Mouse (Mus musculus) heart, embryonic 11.5 days (tissue): ENCODE measurements around the gene Tnfaip8l1. TPM values are rescaled to one million over a fixed set of nuclear protein-coding genes. Genes with fewer than 3 reads are reported as not detected.

Experiments used
- ATAC-seq: fragments of 200-750 bp; cut with Nextera tagmentation; replicated peaks from 2 replicates; pipeline ENCODE4 v1.8.0; 2017; ENCODE audit warnings: moderate library complexity; ENCODE audit not compliant: insufficient number of reproducible peaks, low FRiP score, low TSS enrichment
- H3K27ac ChIP-seq: fragments of 300-500 bp; sonication (generic); 2 replicates; pipeline ENCODE4 v1.5.1; 2014; ENCODE audit warnings: mild to moderate bottlenecking, low read depth, low read length
- H3K27me3 ChIP-seq: fragments of 300-500 bp; sonication (generic); 2 replicates; pipeline ENCODE4 v1.6.1; 2014; ENCODE audit warnings: mild to moderate bottlenecking, low read length, mixed read lengths; ENCODE audit not compliant: control insufficient read depth, insufficient read depth
- H3K36me3 ChIP-seq: fragments of 300-500 bp; sonication (generic); 2 replicates; pipeline ENCODE4 v1.6.1; 2014; ENCODE audit warnings: mild to moderate bottlenecking, low read length, moderate library complexity, mixed read lengths; ENCODE audit not compliant: control insufficient read depth, insufficient read depth
- H3K4me1 ChIP-seq: fragments of 300-500 bp; sonication (generic); 2 replicates; pipeline ENCODE4 v1.6.1; 2014; ENCODE audit warnings: low read length; ENCODE audit not compliant: control insufficient read depth, insufficient read depth
- H3K4me2 ChIP-seq: fragments of 300-500 bp; sonication (generic); 2 replicates; pipeline ENCODE4 v1.6.1; 2014; ENCODE audit warnings: mild to moderate bottlenecking, moderate library complexity
- H3K4me3 ChIP-seq: fragments of 300-500 bp; sonication (generic); 2 replicates; pipeline ENCODE4 v1.5.1; 2014; ENCODE audit warnings: low read depth, low read length
- H3K9ac ChIP-seq: fragments of 300-500 bp; sonication (generic); 2 replicates; pipeline ENCODE4 v1.6.1; 2014; ENCODE audit warnings: mild to moderate bottlenecking, low read depth, low read length, moderate library complexity
- H3K9me3 ChIP-seq: fragments of 300-500 bp; sonication (generic); replicated peaks from 2 replicates; pipeline ENCODE4 v1.6.1; 2016; ENCODE audit warnings: low read length; ENCODE audit not compliant: control insufficient read depth
- WGBS: fragments of 180-500 bp; shearing (Covaris S2); extraction: QIAGEN DNeasy Blood & Tissue Kit; methylation state at CpG from one replicate; pipeline ENCODE4 v1.1.7; 2014; ENCODE audit not compliant: insufficient replicate concordance; 5-methylcytosine and 5-hydroxymethylcytosine counted together
- polyA plus RNA-seq: library from polyadenylated mRNA; unstranded; fragments of >200 nt; fragmentation: Nextera tagmentation; extraction: Ambion mirVana; gene quantifications from 2 replicates; pipeline ENCODE4 v1.2.1, GENCODE M21; 2014

The Tnfaip8l1 gene
- polyA plus RNA-seq, result 4.7 and 6.0 TPM in 2 replicates

DNA sequence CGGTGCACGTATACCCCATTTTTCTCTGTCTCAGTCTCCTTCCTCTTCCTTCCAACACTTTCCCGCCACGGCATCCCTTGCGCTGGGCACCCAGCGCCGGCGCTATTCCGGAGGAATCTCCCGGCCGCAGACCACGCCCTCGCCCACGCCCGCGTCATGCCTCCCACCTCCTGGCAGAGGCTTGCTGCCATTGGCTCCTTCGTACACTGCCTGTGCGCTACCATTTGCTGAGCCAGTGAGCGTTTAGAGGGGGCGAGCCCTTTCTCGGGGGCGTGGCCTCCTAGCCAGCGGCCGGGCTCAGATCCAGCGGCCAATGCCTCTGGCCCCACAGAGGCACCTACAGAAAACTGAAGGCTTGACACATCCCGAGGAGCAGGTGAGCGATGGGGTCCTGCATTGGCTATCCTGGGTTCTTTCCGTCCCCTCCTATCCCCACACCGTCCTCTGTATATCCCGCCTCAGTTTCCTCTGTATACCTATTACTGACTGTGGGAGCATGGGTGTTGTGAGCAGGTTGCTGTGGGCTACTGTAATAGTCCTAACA lies at the start of gene Tnfaip8l1:
TSS of gene Tnfaip8l1 (plus strand) at position 247 of the 544 bp plus-strand sequence.
- H3K27me3 ChIP-seq, result peaks cover 20% of the 10 kb centered on the region
- H3K4me2 ChIP-seq, result peak within 1 kb of the TSS; percentile 90
- H3K27ac ChIP-seq, result no peak within 1 kb of the TSS
- H3K4me1 ChIP-seq, result peaks cover 8% of the 10 kb centered on the region
- ATAC-seq, result peak; percentile 95
- WGBS, result under 1% methylated on average over 30 of the region's 30 CpGs
- no peaks in the 10 kb centered on the region for H3K36me3 ChIP-seq
- peak within 1 kb of the TSS; percentile 44 for H3K4me3 ChIP-seq
- H3K9ac ChIP-seq, result peak within 1 kb of the TSS; percentile 66
- H3K9me3 ChIP-seq, result no peaks in the 10 kb centered on the region

DNA sequence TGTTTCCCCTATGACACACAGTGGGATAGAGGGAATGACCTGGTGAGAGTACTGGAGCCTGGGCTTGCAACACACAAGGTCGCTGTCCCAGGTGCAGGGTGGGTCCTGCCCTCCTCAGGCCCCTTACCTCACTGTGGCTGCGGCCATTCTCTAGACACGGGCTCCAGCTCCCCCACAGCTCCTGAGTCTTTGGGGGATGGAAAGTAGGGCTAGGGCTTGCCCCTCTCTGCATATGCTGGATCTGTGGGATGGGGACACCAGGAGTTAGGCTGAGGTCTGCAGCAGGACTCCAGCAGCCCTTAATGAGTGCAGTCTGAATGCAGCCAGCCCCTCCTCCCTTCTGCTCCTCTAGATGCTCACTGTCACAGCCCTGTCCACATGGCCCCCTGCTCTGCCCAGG lies 49.5 kb upstream of the Tnfaip8l1 start:
- no peaks in the 10 kb centered on the region; the same call in none of the 2 replicates for H3K36me3 ChIP-seq
- no peak overlapping the region for H3K4me2 ChIP-seq
- H3K9ac ChIP-seq, result no peak overlapping the region
- ATAC-seq, result no peak
- H3K9me3 ChIP-seq, result no peaks in the 10 kb centered on the region
- peaks cover 9% of the 10 kb centered on the region for H3K4me1 ChIP-seq
- no peak overlapping the region for H3K4me3 ChIP-seq
- H3K27ac ChIP-seq, result no peak overlapping the region
- peaks cover 18% of the 10 kb centered on the region for H3K27me3 ChIP-seq
- 65% methylated on average over 3 of the region's 3 CpGs for WGBS

DNA sequence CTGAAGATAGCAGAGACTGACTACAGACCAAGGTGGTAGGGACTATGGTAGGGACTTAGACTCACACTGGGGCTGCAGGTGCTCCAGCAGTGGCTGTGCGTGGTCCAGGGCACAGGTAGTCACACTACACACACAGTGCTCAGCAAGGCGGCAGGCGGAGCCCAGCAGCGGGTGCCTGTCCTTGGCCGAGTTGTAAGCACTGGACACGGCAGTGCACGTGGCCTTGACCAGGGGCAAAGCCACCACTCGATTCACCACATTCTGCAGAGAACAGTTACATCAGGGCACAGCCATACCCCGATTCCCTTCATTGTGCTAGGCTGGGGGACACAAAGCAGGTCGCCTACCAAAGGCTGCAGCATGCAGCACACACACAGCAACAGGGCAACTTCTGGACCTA lies 46.1 kb upstream of the Tnfaip8l1 start:
- H3K4me3 ChIP-seq, result no peak overlapping the region
- ATAC-seq, result no peak
- no peaks in the 10 kb centered on the region for H3K9me3 ChIP-seq
- no peak overlapping the region for H3K4me2 ChIP-seq
- H3K9ac ChIP-seq, result no peak overlapping the region
- 73% methylated on average over 10 of the region's 10 CpGs for WGBS
- H3K36me3 ChIP-seq, result no peaks in the 10 kb centered on the region
- H3K4me1 ChIP-seq, result peaks cover 20% of the 10 kb centered on the region
- H3K27me3 ChIP-seq, result peaks cover 49% of the 10 kb centered on the region
- no peak overlapping the region for H3K27ac ChIP-seq

DNA sequence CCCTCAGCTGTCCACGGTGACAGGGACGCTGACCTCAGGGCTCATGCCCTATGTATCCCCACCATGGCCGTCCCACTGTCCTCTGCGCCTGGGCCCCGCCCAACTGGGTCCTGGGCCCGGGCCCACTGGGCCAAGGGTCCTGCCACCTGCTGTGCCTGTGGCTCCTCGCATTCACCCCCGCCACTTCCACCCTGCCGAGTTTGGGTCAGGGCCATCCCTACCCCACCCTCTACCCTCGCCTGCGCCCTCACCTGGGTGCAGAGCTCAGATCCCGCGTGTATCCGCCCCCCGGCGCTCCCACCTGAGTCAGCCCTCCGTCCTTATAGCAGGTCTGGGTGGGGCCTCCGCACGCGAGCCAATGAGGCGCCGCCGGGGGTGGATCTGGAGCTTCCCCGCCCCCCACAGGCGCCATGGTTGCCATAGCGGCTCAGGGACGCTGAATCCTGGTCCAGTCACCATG lies 45.0 kb upstream of the Tnfaip8l1 start, which contains the start of gene Plin5:
TSS of gene Plin5 (minus strand) at position 346 of the 460 bp plus-strand sequence.
- no peaks in the 10 kb centered on the region for H3K36me3 ChIP-seq
- peaks cover 60% of the 10 kb centered on the region for H3K27me3 ChIP-seq
- H3K4me1 ChIP-seq, result peaks cover 20% of the 10 kb centered on the region
- H3K4me2 ChIP-seq, result peak within 1 kb of the TSS; percentile 66
- H3K27ac ChIP-seq, result no peak within 1 kb of the TSS
- peak within 1 kb of the TSS; percentile 32 for H3K4me3 ChIP-seq
- 0 out of 2 replicates have a peak within 1 kb of the TSS, but pooled peaks have one; percentile 34 for H3K9ac ChIP-seq
- H3K9me3 ChIP-seq, result peaks cover 5% of the 10 kb centered on the region; the same call in 1 of the 2 replicates
- peak; percentile 36; the same call in 1 of the 2 replicates for ATAC-seq
- WGBS, result 2% methylated on average over 27 of the region's 27 CpGs

DNA sequence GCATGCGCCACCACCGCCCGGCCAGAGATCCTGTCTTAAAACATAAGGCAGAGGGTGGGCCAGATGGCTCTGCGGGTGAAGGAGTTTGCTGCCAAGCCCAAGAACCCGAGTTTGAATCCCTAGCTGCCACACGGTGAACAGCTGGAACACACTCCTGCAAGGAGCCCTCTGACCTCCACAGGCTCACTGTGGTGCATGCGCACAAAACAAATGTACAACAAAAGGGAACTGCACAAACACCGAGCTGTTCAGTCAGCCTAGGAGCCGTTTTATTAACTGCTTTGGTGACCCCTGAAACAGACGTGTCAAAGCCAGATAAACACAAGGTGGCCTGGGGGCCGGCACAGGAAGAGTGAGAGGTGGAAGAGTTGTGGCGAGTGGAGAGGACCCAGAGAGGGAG lies 42.8 kb upstream of the Tnfaip8l1 start:
- Histone ChIP-seq H3K36me3 (no peaks in the 10 kb centered on the region), H3K9me3 (peaks cover 11% of the 10 kb centered on the region; the same call in 1 of the 2 replicates), H3K4me3 (peak overlapping the region; percentile 31; the same call in 1 of the 2 replicates), H3K4me2 (peak overlapping the region; percentile 57), H3K27ac (no peak overlapping the region), H3K27me3 (peaks cover 81% of the 10 kb centered on the region), H3K4me1 (peaks cover 23% of the 10 kb centered on the region), H3K9ac (no peak overlapping the region)
- ATAC-seq, result no peak
- 39% methylated on average over 12 of the region's 12 CpGs for WGBS

DNA sequence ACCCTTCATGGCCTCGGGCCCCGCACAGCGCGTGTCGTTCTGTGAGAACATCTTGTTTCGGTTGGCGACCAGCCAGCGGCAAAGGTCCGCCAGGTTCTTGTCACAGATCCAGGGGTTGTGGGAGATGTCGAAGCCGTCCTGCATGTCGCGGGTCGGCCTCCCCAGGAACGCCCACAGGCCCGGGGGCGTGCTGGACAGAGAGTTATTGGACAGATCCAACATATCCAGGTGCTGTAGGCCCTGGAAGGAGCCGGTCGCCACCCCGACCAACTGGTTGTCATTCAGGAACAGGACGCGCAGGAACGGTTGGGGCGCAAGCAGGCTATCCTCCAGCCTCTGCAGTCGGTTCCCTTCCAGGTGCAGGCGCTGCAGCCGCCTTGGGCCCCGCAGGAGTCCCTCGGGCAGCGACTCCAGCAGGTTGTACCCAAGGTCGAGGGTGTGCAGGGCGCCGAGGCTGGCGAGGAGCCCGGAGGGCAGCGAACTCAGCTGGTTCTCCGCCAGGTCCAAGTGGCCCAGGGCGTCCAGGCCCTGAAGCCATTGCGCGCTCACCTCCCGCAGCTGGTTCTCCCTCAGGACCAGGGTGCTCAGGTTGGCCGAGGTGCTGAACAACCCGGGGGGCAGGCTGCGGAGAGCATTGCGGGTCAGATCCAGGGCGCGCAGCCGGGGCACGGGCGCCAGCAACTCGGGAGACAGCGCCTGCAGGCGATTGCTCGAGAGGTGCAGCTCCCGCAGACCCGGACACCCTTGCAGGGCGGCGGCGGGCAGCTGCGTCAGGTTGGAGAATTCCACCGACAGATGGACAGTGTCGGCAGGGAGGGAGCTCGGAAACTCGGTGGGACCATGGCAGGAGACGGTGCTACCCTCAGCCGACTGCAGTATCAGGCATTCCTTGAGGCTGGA lies 42.0 kb upstream of the Tnfaip8l1 start:
- Histone ChIP-seq H3K4me2 (peak overlapping the region; percentile 57), H3K36me3 (no peaks in the 10 kb centered on the region), H3K27ac (no peak overlapping the region), H3K9me3 (peaks cover 11% of the 10 kb centered on the region; the same call in 1 of the 2 replicates), H3K4me3 (peak overlapping the region; percentile 31), H3K27me3 (peaks cover 88% of the 10 kb centered on the region), H3K4me1 (peaks cover 23% of the 10 kb centered on the region), H3K9ac (no peak overlapping the region)
- ATAC-seq, result no peak
- WGBS, result 6% methylated on average over 66 of the region's 66 CpGs

DNA sequence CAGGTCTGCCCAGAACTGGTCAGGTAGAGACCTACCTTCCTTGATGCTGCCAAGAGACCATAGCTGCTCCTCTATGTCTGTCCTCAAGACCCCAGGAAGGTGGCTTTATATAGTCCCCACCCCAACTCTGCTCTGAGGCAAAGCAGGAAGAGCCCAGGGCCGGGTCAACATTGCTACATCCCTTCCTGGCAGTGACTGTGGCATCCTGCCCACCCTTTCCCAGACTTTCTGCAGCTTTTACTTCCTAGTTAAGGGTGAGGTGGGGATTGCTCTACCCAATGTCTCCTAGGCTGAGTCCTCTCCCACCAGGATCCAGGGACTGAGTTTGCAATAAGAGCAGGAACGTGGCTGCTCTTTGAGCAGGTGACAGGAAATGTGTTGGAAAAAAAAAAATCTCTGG lies 40.5 kb upstream of the Tnfaip8l1 start, which contains the start of gene Lrg1:
TSS of gene Lrg1 (minus strand) at position 176 of the 400 bp plus-strand sequence.
- Histone ChIP-seq H3K4me2 (peak within 1 kb of the TSS; percentile 57; the same call in 1 of the 2 replicates), H3K9me3 (peaks cover 11% of the 10 kb centered on the region; the same call in 1 of the 2 replicates), H3K9ac (no peak within 1 kb of the TSS), H3K36me3 (no peaks in the 10 kb centered on the region), H3K4me1 (peaks cover 23% of the 10 kb centered on the region), H3K27ac (no peak within 1 kb of the TSS), H3K4me3 (no peak within 1 kb of the TSS), H3K27me3 (peaks cover 80% of the 10 kb centered on the region)
- ATAC-seq, result no peak
- 65% methylated on average over 2 of the region's 2 CpGs for WGBS

DNA sequence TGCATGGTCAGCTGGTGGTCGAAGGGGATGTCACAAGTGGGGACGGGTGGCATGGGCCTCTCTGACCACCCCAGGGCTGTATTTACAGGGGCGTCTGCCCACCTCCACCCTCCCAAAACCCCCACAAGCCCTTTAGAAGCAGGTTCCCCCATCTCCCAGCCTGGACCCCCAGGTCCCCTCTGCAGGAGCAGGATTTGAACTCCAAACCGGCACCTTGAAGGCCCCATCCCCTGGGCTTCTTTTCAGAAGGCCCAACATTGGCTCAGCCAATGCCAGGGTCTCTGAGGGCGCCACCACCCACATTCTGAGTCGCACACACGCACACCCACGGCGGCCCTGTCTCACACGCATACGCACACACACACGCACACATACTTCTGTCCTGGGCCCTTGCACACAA lies 39.1 kb upstream of the Tnfaip8l1 start:
- H3K27me3 ChIP-seq, result peaks cover 74% of the 10 kb centered on the region
- no peak overlapping the region for H3K4me2 ChIP-seq
- H3K9ac ChIP-seq, result no peak overlapping the region
- H3K9me3 ChIP-seq, result peaks cover 11% of the 10 kb centered on the region; the same call in 1 of the 2 replicates
- no peak overlapping the region for H3K4me3 ChIP-seq
- H3K27ac ChIP-seq, result no peak overlapping the region
- 79% methylated on average over 12 of the region's 12 CpGs for WGBS
- ATAC-seq, result no peak
- no peaks in the 10 kb centered on the region for H3K36me3 ChIP-seq
- H3K4me1 ChIP-seq, result peaks cover 18% of the 10 kb centered on the region
